Mouse (Mus musculus) liver, embryonic 14.5 days (tissue): ENCODE measurements around the gene Lce1h.

Experiments
- CTCF ChIP-seq: IDR thresholded peaks from 2 replicates; pipeline ENCODE4 v1.5.1; 2016; ENCODE audit warnings: antibody characterized with exemption, low read depth, control low read depth
- EP300 ChIP-seq: IDR thresholded peaks from 2 replicates; pipeline ENCODE4 v1.6.1; 2016; ENCODE audit warnings: antibody characterized with exemption, low read depth

DNA sequence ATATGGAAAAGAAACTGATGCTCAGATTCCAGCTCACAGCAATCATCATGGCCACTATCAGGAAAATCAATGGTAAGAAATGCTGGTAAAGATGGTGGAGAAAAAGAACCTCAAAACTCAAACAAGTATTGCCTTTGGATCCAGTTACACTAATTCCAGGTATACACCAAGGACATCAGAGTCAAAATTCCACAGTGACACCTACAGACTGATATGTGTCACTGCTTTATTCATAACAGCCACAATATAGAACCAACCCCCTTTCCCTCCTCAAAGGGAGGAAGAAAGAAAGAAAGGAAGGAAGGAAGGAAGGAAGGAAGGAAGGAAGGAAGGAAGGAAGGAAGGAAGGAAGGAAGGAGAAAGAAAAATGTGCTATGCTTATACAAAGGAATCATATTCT is 49.7 kb downstream of the Lce1h start:
- TF ChIP-seq CTCF (no peak), EP300 (no peak)
